In the genomic region with DNA sequence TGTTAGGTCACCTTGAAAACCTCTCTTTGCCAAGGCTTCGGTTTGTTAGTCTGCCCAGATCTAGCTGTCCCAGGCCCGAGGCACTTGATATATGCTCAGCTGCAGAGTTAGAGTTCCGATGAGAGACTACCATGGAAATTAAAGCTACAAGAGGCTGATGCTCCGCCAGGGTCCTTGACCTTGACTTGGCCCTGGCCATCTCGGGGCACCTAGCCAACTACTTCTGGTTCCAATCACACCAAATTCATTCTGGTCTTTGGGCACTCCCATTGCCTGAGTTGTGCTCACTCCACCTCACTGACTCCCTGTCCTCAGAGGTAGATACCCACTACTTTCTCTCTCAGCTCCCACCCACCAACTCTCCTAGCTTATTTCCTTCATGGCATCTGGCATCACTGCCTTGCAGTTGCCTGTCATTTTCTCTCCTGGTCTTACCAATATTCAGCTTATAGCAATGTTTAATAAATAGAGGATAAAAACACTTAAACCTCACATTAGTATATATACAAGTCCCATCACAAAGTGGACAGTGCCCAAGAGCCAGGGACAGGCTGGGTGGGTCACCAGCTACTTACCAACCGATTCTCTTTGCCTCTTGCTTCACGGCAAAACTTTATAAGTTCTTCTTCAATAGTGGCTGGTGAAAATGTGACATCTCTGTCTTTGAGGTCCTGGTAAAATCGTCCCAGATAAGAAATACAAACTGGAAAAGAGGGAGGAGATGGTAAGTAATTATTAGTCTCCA, we compare ENCODE assay signal across 8 mouse cellular contexts. TPM values are rescaled to one million over a fixed set of nuclear protein-coding genes. Genes with fewer than 3 reads are reported as not detected.
A peak's percentile ranks its signal among the peaks of the same experiment; 100 is the strongest.
DNase-seq lines count a peak whose midpoint lies in the region; ATAC-seq and TF ChIP-seq lines count a peak whose summit lies in the region.

No protein-coding gene starts in this region.

- peak overlapping the region; percentile 100 for H3K4me3 ChIP-seq in left cerebral cortex, adult 2 months
- H3K4me3 ChIP-seq in embryonic facial prominence, embryonic 10.5 days: peak overlapping the region; percentile 83
- peak overlapping the region; percentile 95 for H3K4me3 ChIP-seq in hindbrain, embryonic 15.5 days
- H3K4me3 ChIP-seq in liver, embryonic 16.5 days (ENCODE audit: low read depth, low read length): peak overlapping the region; percentile 82

- intact Hi-C loops in left cerebral cortex, adult 2 months (cut with DNase I): loop anchor here (5.0 kb wide), 1 partner anchor 447 kb away; a partner anchor contains a TSS
- intact Hi-C loops in left cerebral cortex, postnatal 25 days (cut with DNase I): no loop called here

- ATAC-seq in hindbrain, embryonic 15.5 days (ENCODE audit: low FRiP score, low read depth): no peak
- ATAC-seq in liver, embryonic 16.5 days (ENCODE audit: low read depth): no peak

- H3K9me3 ChIP-seq in embryonic facial prominence, embryonic 10.5 days: no peaks in the 10 kb centered on the region
- no peaks in the 10 kb centered on the region for H3K9me3 ChIP-seq in hindbrain, embryonic 15.5 days
- no peaks in the 10 kb centered on the region for H3K9me3 ChIP-seq in liver, embryonic 16.5 days (replicated peaks; ENCODE audit: control insufficient read depth, low read length)

- 71% methylated on average over 8 of the region's 8 CpGs for WGBS in embryonic facial prominence, embryonic 10.5 days
- 72% methylated on average over 8 of the region's 8 CpGs for WGBS in hindbrain, embryonic 15.5 days
- WGBS in liver, embryonic 16.5 days (ENCODE audit: insufficient replicate concordance): 61% methylated on average over 8 of the region's 8 CpGs

- no peak for DNase-seq in left cerebral cortex, adult 2 months (ENCODE audit: extremely low spot score in 1 of 2, low spot score in 2 of 2)
- no peak for DNase-seq in left cerebral cortex, postnatal 25 days (ENCODE audit: low spot score in 2 of 2)
- no peak for DNase-seq in embryonic facial prominence, embryonic 10.5 days (ENCODE audit: low spot score)
- DNase-seq in urinary bladder, postnatal 25 days (ENCODE audit: low spot score): no peak
- no peak for DNase-seq in thymus, adult 18-20 months
- DNase-seq in thymus, postnatal 25 days: no peak

- H3K4me2 ChIP-seq in hindbrain, embryonic 15.5 days: peak overlapping the region; percentile 73
- peak overlapping the region; percentile 76 for H3K4me2 ChIP-seq in liver, embryonic 16.5 days (ENCODE audit: low read depth, low read length)

- peaks cover 54% of the 10 kb centered on the region for H3K4me1 ChIP-seq in embryonic facial prominence, embryonic 10.5 days
- peaks cover 46% of the 10 kb centered on the region for H3K4me1 ChIP-seq in hindbrain, embryonic 15.5 days (replicated peaks)
- H3K4me1 ChIP-seq in liver, embryonic 16.5 days (ENCODE audit: control insufficient read depth, low read depth, low read length): peaks cover 41% of the 10 kb centered on the region

- TF ChIP-seq CTCF in left cerebral cortex, adult 2 months (IDR thresholded peaks at IDR 0.05): no peak

- peaks cover 37% of the 10 kb centered on the region for H3K36me3 ChIP-seq in embryonic facial prominence, embryonic 10.5 days (replicated peaks)
- H3K36me3 ChIP-seq in hindbrain, embryonic 15.5 days: peaks cover 18% of the 10 kb centered on the region
- H3K36me3 ChIP-seq in liver, embryonic 16.5 days (ENCODE audit: control insufficient read depth, insufficient read depth): peaks cover 26% of the 10 kb centered on the region

- no peaks in the 10 kb centered on the region for H3K27me3 ChIP-seq in embryonic facial prominence, embryonic 10.5 days (replicated peaks; ENCODE audit: low read depth, poor library complexity, severe bottlenecking)
- H3K27me3 ChIP-seq in hindbrain, embryonic 15.5 days: no peaks in the 10 kb centered on the region
- no peaks in the 10 kb centered on the region for H3K27me3 ChIP-seq in liver, embryonic 16.5 days (ENCODE audit: control insufficient read depth, insufficient read depth, low read depth, low read length)

- H3K9ac ChIP-seq in hindbrain, embryonic 15.5 days: peak overlapping the region; percentile 93
- H3K9ac ChIP-seq in liver, embryonic 16.5 days (ENCODE audit: low read depth, low read length): peak overlapping the region; percentile 93

- peak overlapping the region; percentile 9; the same call in 1 of the 2 replicates for H3K27ac ChIP-seq in left cerebral cortex, adult 2 months
- peak overlapping the region; percentile 94 for H3K27ac ChIP-seq in embryonic facial prominence, embryonic 10.5 days (replicated peaks)
- no peak overlapping the region for H3K27ac ChIP-seq in hindbrain, embryonic 15.5 days (replicated peaks)
- no peak overlapping the region for H3K27ac ChIP-seq in liver, embryonic 16.5 days (ENCODE audit: low read length)

RNA-seq across cellular contexts. Expression of a gene that starts 1.1 kb away (rescaled TPM):
- 100 to 1,000 TPM; 115 to 126 TPM for total RNA-seq in left cerebral cortex, adult 2 months (2021)
- total RNA-seq in left cerebral cortex, postnatal 25 days (2021): 100 to 1,000 TPM; 150 to 155 TPM
- polyA plus RNA-seq in embryonic facial prominence, embryonic 10.5 days (2016; fragmentation: Nextera tagmentation; extraction: Ambion mirVana): 254 and 277 TPM in 2 replicates
- 180 and 185 TPM in 2 replicates for polyA plus RNA-seq in hindbrain, embryonic 15.5 days (2015; fragmentation: Nextera tagmentation; extraction: Ambion mirVana)
- polyA plus RNA-seq in liver, embryonic 16.5 days (2015; fragmentation: Nextera tagmentation; extraction: Ambion mirVana): 140 and 150 TPM in 2 replicates

RNA-seq across cellular contexts. Expression of a gene that starts 3.4 kb away (rescaled TPM):
- total RNA-seq in left cerebral cortex, adult 2 months (2021): 10 to 100 TPM; 57.1 to 57.2 TPM
- total RNA-seq in left cerebral cortex, postnatal 25 days (2021): 10 to 100 TPM; 52.5 to 57.7 TPM
- 17.2 and 17.6 TPM in 2 replicates for polyA plus RNA-seq in embryonic facial prominence, embryonic 10.5 days (2016; fragmentation: Nextera tagmentation; extraction: Ambion mirVana)
- polyA plus RNA-seq in hindbrain, embryonic 15.5 days (2015; fragmentation: Nextera tagmentation; extraction: Ambion mirVana): 18.5 and 18.8 TPM in 2 replicates
- polyA plus RNA-seq in liver, embryonic 16.5 days (2015; fragmentation: Nextera tagmentation; extraction: Ambion mirVana): 1.5 and 1.6 TPM in 2 replicates

Comparison
In these comparisons a context has a peak if more than half of its experiments do, and no peak if none do; other contexts are left out.
1. H3K27ac ChIP-seq: peak in left cerebral cortex, adult 2 months (single experiment) and embryonic facial prominence, embryonic 10.5 days (single experiment); none in hindbrain, embryonic 15.5 days (single experiment) and liver, embryonic 16.5 days (single experiment).
2. Peak in every context shown above with its lines, with median percentiles within 50 percentile points of each other: H3K4me3 ChIP-seq.